Mouse (Mus musculus): Measurements from ENCODE around the gene Gm10217.

Gene Gm10217

DNA sequence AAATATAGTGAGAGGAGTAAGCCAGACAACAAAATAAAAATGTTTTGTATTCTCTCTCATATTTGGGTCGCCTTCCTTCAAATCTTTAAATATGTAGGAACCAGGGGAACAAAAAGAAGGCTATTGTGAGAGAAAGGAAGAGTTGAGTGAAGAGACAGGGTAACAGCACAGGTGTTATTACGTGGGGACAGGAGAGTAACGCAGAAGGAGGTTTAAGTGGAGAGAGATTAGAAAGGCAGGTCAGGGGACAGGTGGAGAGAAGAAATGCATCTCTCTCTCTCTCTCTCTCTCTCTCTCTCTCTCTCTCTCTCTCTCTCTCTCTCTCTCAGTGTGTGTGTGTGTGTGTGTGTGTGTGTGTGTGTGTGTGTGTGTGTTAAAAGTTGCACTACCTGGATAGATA, at the start of gene Gm10217:
Gm10217 (plus strand) TSS at position 301 of the 400 bp plus-strand sequence.
- no peak for DNase-seq (ENCODE audit: low spot score)

DNA sequence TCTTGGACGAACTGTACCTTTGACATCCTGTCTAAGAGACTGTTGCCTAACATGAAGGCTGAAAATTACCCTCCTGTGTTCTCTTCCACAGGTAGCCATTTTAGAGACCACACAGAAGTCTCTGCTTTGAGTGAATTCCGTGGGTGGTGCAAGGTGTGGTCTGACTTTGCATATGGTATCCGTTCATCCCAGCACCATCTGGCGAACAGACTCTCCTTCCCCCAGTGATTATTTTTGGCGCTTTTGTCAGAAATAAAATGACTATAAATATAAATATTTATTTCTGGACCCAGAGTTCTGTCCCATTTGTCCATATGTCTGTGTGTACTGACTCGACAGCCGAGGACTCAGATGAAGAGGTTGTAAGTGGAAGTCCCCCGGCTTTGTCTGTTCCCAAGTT, 39.3 kb upstream of the Gm10217 start:
- DNase-seq (ENCODE audit: low spot score), result no peak

DNA sequence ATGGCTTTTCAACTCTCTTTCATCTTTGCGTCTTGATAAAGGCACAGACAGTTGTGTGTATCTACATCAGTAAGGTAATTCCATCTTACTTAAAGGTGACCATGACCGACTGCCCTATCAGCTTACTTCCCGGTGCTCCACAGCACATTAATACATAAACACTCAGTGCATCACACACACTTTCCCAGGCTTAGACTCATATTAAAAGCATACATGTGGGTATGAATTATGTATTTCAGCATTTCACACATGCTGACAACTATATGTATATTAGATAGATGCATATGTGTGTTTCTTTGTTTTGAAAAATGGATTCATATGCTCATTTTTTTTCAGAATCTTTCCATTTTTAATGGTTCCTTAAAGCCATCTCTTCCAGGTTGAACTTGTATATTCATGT, 23.8 kb upstream of the Gm10217 start:
- DNase-seq (ENCODE audit: low spot score), result no peak

DNA sequence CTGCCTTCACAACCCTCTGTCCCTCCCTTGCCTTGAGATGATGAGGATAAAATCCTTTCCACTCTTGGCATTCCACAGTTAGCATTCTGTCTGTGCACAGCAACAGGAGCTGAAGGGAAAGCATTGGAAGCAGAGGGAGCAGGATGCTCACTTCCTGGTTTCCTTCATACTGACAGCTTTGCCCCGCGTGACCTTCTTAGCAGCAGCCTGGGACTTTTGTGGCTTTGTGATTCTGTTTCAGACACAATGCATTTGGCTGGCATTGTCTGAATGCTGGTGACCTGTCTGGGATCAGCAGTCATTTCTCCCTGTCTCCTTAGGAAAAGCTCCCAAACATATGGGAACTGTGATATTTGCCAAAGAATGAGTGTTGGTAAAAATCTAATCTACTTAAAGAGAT, 4.8 kb upstream of the Gm10217 start:
- no peak for DNase-seq (ENCODE audit: low spot score)

DNA sequence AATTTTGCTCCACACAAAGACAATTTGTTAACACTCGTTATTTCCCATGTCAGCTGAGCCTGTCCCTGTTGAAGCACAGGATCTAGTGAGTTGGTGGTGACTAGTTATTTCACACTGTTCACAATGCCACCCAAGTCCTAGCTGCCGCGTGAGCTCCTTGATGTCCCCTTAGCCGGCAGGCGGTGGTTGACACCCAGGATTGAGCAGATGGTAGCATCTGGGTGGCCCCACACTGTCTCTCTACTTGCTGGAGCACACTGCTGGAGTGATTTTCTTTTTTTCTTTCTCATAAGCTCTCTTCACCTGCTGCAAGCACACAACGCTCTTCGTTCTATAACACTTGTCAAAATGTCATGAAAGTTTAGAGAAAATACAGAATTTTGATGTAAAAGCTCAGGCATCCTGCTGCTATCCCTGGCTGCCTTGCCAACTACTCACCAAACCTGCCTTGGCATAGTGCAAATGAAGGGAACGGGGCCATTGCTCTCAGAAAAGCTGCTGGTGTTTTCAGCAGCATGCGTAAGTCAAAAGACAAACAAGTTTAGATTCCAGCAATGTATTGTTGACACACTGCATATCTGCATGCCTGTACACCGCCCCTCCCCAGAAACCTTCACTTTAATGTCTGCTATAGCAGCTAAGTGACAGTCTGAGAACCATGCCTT, 3.4 kb upstream of the Gm10217 start:
- DNase-seq (ENCODE audit: low spot score), result no peak

DNA sequence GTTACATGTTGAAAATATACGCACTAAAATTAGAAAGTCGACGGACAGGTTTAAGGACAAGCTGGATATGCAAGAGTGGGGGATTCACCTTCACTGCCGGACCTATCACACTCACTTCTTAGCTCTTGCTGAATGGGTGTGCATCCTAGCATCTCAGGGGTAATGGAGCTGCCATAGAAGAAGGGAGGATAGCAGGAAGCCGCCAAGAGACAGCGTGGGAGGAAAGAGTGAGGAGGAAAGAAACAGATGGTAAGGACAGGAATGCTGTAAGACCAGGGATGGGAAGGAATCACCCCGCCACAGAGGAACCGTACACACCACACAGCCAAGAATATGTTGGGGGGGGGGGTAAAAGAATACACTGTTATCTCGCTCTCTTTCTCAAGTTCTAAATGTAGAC, 1.1 kb downstream of the Gm10217 start:
- DNase-seq (ENCODE audit: low spot score), result no peak

DNA sequence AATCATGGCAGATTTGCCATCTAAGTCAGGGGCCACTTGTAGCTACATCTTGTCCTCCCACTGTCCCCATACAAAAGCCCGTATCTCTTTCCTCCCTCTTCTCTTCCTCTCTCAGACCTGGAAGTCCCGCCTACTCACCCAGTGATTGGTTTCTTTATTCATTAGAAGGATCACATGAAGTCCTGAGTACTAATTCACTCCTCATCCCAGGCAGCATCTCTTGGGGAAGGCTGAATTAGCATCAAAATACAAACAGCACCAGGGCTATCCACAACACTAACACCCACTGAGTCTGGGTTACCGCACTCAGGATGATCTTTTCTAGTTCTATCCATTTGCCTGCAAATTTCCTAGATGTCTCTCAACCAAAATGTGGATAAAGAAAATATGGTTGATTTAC, 4.0 kb downstream of the Gm10217 start:
- DNase-seq (ENCODE audit: low spot score), result no peak

DNA sequence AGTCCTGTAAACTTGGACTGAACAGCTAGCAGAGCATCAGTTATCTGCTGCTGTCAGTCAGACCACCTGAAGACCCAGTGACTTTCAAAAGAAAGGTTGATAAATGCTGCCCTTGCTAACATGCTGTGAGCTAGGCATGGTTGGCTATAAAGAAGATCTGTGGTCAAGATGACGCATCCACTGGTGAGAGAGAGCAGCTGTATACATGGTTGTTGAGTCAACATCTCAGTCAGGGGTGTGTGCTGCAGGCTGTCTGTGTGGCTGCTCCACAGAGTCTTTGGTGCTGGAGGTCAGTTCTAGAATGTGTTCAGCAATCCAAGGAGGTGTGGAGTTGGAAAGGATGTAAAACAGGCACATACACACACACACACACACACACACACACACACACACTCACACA, 12.2 kb downstream of the Gm10217 start:
- no peak for DNase-seq (ENCODE audit: low spot score)

DNA sequence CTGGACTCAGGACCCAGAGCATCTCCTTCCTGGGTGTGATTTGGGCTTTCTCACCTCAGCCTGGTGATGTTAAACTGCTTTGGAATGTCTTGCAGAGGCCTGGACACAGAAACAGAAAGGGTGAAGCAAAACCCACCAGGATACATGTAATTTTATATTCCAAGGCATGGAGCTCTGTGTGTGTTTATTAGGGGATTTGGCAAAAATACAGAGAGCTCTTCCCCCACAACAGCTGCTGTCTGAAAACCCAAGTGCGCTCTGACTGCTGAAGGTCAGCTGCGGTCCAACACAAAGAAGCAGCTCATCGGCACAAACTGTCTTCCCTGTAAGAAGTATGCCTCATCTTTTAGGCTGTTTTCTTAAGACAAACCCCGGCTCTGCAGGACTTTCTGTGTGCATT, 15.9 kb downstream of the Gm10217 start:
- DNase-seq (ENCODE audit: low spot score), result no peak

DNA sequence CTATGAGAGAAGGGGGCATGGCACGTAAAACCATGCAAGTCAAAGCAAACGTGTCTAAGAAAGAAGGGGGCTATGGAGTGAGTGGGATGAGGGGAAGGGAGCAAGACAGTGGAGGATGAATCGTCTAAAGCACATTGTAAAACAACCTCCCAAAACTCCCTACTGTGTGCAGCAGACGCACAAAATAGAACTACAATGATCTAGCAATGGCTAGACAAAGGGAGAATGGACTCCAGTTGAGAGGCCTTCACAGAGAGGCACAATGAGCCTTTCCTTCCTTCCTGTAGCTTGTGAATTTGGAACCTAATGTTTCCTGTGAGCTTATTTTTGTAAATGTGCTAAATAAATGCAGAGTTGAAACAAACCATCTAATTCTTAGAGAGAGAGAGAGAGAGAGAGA, 22.7 kb downstream of the Gm10217 start:
- DNase-seq (ENCODE audit: low spot score), result no peak

DNA sequence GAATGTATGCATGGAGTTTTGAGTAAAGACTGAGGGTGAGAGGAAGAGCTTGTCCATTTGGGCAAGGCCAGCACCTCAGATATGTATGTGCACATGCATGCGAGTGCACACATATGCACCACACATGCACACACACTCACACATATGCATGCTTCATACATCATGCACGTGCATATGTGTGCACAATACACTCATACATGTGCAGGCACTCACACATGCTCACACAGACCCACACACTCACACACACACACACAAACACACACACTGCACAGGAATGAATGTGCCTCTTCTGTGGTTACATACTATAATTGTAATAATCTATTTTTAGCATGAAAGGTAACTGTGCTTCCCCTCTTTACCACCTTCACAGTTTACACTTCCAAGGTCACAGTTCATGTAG, 35.1 kb downstream of the Gm10217 start:
- no peak for DNase-seq (ENCODE audit: low spot score)

DNA sequence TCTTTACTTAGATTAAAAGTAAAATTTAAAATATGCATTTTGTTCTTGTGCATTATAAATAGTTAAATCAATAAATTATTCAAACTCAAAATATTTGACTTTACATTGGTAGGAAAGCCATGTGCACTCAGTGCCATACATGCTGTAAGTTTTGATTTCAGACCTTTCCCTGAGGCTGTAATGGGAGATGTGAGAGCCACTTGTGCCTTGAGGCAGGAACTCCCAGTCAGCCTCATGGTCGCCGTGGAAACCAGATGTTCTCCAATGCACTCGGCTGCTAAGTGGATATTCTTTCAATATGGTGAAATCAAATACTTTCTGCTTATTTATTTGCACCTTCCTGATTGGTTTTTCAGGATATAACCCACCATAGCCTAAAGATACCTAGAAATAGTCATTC, 35.6 kb downstream of the Gm10217 start:
- DNase-seq (ENCODE audit: low spot score), result no peak

All from MN1 (cell line).